Mouse (Mus musculus) layer of hippocampus, adult 8-10 months (tissue): Measurements from ENCODE around the gene Pou4f2. TPM values are rescaled to one million over a fixed set of nuclear protein-coding genes. Genes with fewer than 3 reads are reported as not detected.

Source experiments
- DNase-seq, 2 experiments: peaks; one replicate each; pipeline ENCODE4 v3.0.0; 2022; ENCODE audit warnings: low spot score in 2 of 2
- total RNA-seq, 4 experiments: library from RNA; stranded (reverse); gene quantifications; 2 replicates each; pipeline ENCODE4 v1.2.4; 2022

Gene Pou4f2
- total RNA-seq, 4 experiments from 2014 or later = not detected

GRCm38 (mm10) chr8:78420101-78420503 lies 16.3 kb downstream of the Pou4f2 start:
- no peak for DNase-seq

- DNase-seq = no peak
These were observed 17.2 kb downstream of the Pou4f2 start for GRCm38 (mm10) chr8:78419272-78419671.

- DNase-seq = no peak
These were observed 45.7 kb downstream of the Pou4f2 start for GRCm38 (mm10) chr8:78390756-78391155.

Other genes with a start within 250 kb of the Pou4f2 start
- 1 to 10 TPM in 1 of 4 experiments, under 1 TPM in 3; 0.58 to 1.8 (median 0.81) TPM for gene Ttc29, start 223.3 kb downstream of the Pou4f2 start, total RNA-seq
- 10 to 100 TPM; 53.0 to 54.4 (median 53.5) TPM for gene Rbmxl1, start 72.3 kb upstream of the Pou4f2 start, total RNA-seq
- 1 to 10 TPM; 6.2 to 9.9 (median 6.9) TPM for gene Slc10a7, start 72.7 kb upstream of the Pou4f2 start, total RNA-seq